Mouse (Mus musculus) forebrain, embryonic 10.5 days (tissue): ENCODE data around the gene Acadvl. TPM values are rescaled to one million over a fixed set of nuclear protein-coding genes. Genes with fewer than 3 reads are reported as not detected.

Source experiments
- DNase-seq: peaks from one replicate; pipeline ENCODE4 v3.0.0-alpha.2; 2017; ENCODE audit warnings: low spot score; ENCODE audit errors: extremely low spot score
- H3K27ac ChIP-seq: fragments of 300-500 bp; sonication (generic); 2 replicates; pipeline ENCODE4 v1.5.1; 2016; ENCODE audit warnings: mild to moderate bottlenecking
- H3K27me3 ChIP-seq: fragments of 300-500 bp; sonication (generic); 2 replicates; pipeline ENCODE4 v1.6.1; 2016; ENCODE audit warnings: mild to moderate bottlenecking; ENCODE audit not compliant: poor library complexity, severe bottlenecking
- H3K36me3 ChIP-seq: fragments of 300-500 bp; sonication (generic); replicated peaks from 2 replicates; pipeline ENCODE4 v1.6.1; 2016; ENCODE audit warnings: mild to moderate bottlenecking, moderate library complexity
- H3K4me1 ChIP-seq: fragments of 300-500 bp; sonication (generic); 2 replicates; pipeline ENCODE4 v1.6.1; 2016
- H3K4me3 ChIP-seq: fragments of 300-500 bp; sonication (generic); 2 replicates; pipeline ENCODE4 v1.5.1; 2016; ENCODE audit warnings: mild to moderate bottlenecking, moderate library complexity
- H3K9me3 ChIP-seq: fragments of 300-500 bp; sonication (generic); 2 replicates; pipeline ENCODE4 v1.6.1; 2016; ENCODE audit warnings: mild to moderate bottlenecking, moderate library complexity
- WGBS: fragments of 180-500 bp; shearing (Covaris S2); methylation state at CpG from one replicate; pipeline ENCODE4 v1.1.7; 2016; 5-methylcytosine and 5-hydroxymethylcytosine counted together
- polyA plus RNA-seq: library from polyadenylated mRNA; unstranded; fragments of >200 nt; fragmentation: Nextera tagmentation; extraction: Ambion mirVana; gene quantifications from 2 replicates; pipeline ENCODE4 v1.2.1, GENCODE M21; 2016

The Acadvl gene
- polyA plus RNA-seq, 1 experiment from 2014 or later: 44.1 TPM

DNA sequence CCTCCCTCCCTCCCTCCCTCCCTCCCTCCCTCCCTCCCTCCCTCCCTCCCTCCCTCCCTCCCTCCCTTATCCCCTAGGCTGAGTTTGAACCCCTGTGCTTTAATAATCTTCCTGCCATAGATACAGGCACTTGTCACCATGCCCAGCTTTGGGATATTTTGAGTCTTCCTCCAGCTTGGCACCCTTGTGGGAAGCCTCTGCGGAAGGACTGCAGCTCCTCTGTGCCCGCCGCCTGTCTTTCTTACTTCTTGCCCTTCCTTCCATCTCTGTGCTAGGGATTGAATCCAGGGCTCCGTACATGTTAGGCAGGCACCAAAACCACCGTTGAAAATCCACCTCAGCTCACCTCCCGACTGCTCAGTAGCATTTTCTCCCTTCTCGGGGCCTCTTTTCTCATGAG lies 25.0 kb upstream of the Acadvl start:
- H3K27me3 ChIP-seq: no peaks in the 10 kb centered on the region
- H3K27ac ChIP-seq: no peak overlapping the region
- no peak overlapping the region for H3K4me3 ChIP-seq
- H3K36me3 ChIP-seq: peaks cover 89% of the 10 kb centered on the region
- DNase-seq: no peak
- no peaks in the 10 kb centered on the region for H3K9me3 ChIP-seq
- peaks cover 16% of the 10 kb centered on the region for H3K4me1 ChIP-seq
- 93% methylated on average over 7 of the region's 7 CpGs for WGBS

DNA sequence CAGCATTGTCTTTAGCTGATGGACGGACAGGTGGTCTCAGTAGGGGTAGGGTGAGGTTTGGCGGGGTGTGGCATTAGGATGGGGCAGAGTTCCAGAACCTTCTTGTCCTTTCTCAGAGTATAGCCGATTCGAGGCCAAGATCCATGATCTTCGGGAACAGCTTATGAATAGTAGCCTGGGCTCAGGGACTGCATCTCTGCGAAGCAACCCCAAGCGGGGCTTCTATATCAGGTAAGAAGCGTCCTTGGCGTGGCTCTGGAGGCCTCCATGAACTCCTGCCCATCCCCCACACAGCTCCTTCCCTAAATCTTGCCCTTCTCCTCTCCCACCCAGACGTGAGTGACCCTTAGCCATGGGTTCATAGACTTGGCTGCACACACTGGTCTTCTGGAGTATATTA lies 24.4 kb upstream of the Acadvl start:
- Histone ChIP-seq H3K9me3 (no peaks in the 10 kb centered on the region), H3K4me1 (peaks cover 11% of the 10 kb centered on the region; the same call in 1 of the 2 replicates), H3K27me3 (no peaks in the 10 kb centered on the region), H3K27ac (no peak overlapping the region), H3K4me3 (no peak overlapping the region), H3K36me3 (peaks cover 90% of the 10 kb centered on the region)
- no peak for DNase-seq
- WGBS: 93% methylated on average over 10 of the region's 10 CpGs

GRCm38 (mm10) chr11:70038174-70038573 lies 23.0 kb upstream of the Acadvl start:
- no peak overlapping the region for H3K4me3 ChIP-seq
- H3K36me3 ChIP-seq: peaks cover 90% of the 10 kb centered on the region
- H3K27me3 ChIP-seq: no peaks in the 10 kb centered on the region
- no peaks in the 10 kb centered on the region for H3K9me3 ChIP-seq
- DNase-seq: no peak
- no peaks in the 10 kb centered on the region for H3K4me1 ChIP-seq
- 84% methylated on average over 7 of the region's 7 CpGs for WGBS
- no peak overlapping the region for H3K27ac ChIP-seq

DNA sequence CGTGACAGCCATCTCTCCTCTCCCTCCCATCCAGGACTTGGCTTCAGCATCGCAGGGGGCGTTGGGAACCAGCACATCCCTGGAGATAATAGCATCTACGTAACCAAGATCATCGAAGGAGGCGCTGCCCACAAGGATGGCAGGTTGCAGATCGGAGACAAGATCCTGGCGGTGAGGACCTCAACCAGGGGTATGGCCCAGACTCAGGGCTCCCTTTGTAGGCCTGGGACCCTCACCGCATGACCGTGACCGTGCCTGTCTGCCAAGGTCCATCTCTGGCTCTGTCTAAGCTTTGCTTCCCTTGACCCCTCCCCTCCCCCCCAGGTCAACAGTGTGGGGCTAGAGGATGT lies 16.1 kb upstream of the Acadvl start:
- Histone ChIP-seq H3K4me3 (no peak overlapping the region), H3K4me1 (peaks cover 50% of the 10 kb centered on the region), H3K27ac (peak overlapping the region; percentile 85; the same call in 1 of the 2 replicates), H3K9me3 (no peaks in the 10 kb centered on the region), H3K36me3 (peaks cover 54% of the 10 kb centered on the region), H3K27me3 (no peaks in the 10 kb centered on the region)
- 93% methylated on average over 11 of the region's 11 CpGs for WGBS
- no peak for DNase-seq

GRCm38 (mm10) chr11:70030651-70031320 lies 15.6 kb upstream of the Acadvl start:
- WGBS: 94% methylated on average over 28 of the region's 28 CpGs
- no peak for DNase-seq
- peak overlapping the region; percentile 85 for H3K27ac ChIP-seq
- H3K4me3 ChIP-seq: peak overlapping the region; percentile 48
- peaks cover 53% of the 10 kb centered on the region for H3K36me3 ChIP-seq
- peaks cover 56% of the 10 kb centered on the region for H3K4me1 ChIP-seq
- no peaks in the 10 kb centered on the region for H3K27me3 ChIP-seq
- no peaks in the 10 kb centered on the region for H3K9me3 ChIP-seq

DNA sequence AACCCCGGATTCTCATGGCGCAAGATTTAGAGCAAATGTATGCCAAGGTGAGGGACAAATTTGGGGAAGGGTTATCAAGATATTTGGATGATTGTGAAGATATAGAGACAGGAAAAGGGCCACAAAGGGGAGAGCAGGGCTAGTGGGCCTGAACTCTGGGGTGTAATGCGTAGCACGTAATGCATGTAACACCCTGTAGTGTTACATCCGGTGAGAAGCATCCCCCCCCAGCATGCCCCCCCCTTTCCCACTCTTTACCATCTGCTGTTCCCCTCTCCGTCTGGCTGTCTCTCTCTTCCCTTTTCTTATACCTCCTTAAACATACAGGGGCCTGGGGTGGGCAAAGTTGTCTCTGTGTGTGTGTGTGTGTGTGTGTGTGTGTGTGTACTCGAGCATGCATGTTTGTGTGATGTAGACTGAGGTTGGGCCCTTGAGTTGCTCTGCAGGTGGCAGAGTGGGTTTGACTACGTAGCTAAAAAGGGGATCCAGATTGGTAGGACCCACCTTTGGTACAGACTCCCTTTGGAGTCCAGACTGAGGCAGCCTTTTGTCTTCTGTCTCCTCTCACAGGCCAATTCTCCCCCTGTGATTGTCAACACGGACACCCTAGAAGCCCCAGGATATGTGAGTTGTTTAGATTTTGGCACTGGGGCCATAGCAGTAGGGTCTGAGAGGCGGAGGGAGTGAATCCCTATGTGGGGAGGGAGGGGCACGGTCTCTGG lies 14.8 kb upstream of the Acadvl start:
- Histone ChIP-seq H3K27me3 (no peaks in the 10 kb centered on the region), H3K27ac (peak overlapping the region; percentile 85), H3K4me3 (peak overlapping the region; percentile 48), H3K36me3 (peaks cover 48% of the 10 kb centered on the region), H3K4me1 (peaks cover 63% of the 10 kb centered on the region), H3K9me3 (no peaks in the 10 kb centered on the region)
- 44% methylated on average over 11 of the region's 11 CpGs for WGBS
- no peak for DNase-seq

GRCm38 (mm10) chr11:70029130-70029801 lies 14.1 kb upstream of the Acadvl start:
- peak; percentile 98 for DNase-seq
- Histone ChIP-seq H3K27ac (peak overlapping the region; percentile 85), H3K9me3 (no peaks in the 10 kb centered on the region), H3K4me3 (peak overlapping the region; percentile 48), H3K27me3 (no peaks in the 10 kb centered on the region), H3K36me3 (peaks cover 41% of the 10 kb centered on the region), H3K4me1 (peaks cover 71% of the 10 kb centered on the region)
- WGBS: 0% methylated on average over 20 of the region's 20 CpGs

GRCm38 (mm10) chr11:70028401-70029129 lies 13.4 kb upstream of the Acadvl start:
- H3K9me3 ChIP-seq: no peaks in the 10 kb centered on the region
- peaks cover 34% of the 10 kb centered on the region for H3K36me3 ChIP-seq
- H3K4me1 ChIP-seq: peaks cover 78% of the 10 kb centered on the region
- no peak for DNase-seq
- H3K27ac ChIP-seq: peak overlapping the region; percentile 85
- no peaks in the 10 kb centered on the region for H3K27me3 ChIP-seq
- WGBS: 30% methylated on average over 12 of the region's 12 CpGs
- H3K4me3 ChIP-seq: peak overlapping the region; percentile 48

GRCm38 (mm10) chr11:70027397-70027796 lies 12.2 kb upstream of the Acadvl start:
- Histone ChIP-seq H3K27me3 (no peaks in the 10 kb centered on the region), H3K9me3 (no peaks in the 10 kb centered on the region), H3K4me1 (peaks cover 89% of the 10 kb centered on the region), H3K36me3 (peaks cover 22% of the 10 kb centered on the region), H3K4me3 (peak overlapping the region; percentile 48), H3K27ac (peak overlapping the region; percentile 85)
- 40% methylated on average over 9 of the region's 9 CpGs for WGBS
- DNase-seq: no peak

DNA sequence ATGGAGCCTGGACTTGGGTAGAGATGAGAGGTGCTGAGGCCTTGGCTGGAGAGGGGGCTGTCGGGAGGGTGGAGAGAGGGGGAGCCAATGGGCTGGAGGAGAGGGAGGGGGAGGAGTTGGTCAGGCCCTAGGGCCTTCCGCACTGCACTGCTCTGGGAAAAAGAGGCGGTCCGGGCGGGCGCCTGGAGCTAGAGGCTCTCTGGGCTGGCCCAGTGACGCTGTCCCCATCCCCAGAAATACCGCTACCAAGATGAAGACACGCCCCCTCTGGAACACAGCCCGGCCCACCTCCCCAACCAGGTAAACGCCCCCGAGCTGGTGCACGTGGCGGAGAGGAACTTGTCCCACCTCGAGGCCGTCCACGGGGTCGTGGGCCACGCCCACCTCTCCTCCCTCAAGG lies 11.5 kb upstream of the Acadvl start:
- H3K36me3 ChIP-seq: peaks cover 15% of the 10 kb centered on the region
- under 1% methylated on average over 19 of the region's 19 CpGs for WGBS
- H3K27ac ChIP-seq: peak overlapping the region; percentile 85
- peak; percentile 78 for DNase-seq
- peaks cover 96% of the 10 kb centered on the region for H3K4me1 ChIP-seq
- peak overlapping the region; percentile 48 for H3K4me3 ChIP-seq
- H3K9me3 ChIP-seq: no peaks in the 10 kb centered on the region
- no peaks in the 10 kb centered on the region for H3K27me3 ChIP-seq

GRCm38 (mm10) chr11:70024151-70024514 lies 8.9 kb upstream of the Acadvl start:
- Histone ChIP-seq H3K4me3 (peak overlapping the region; percentile 56), H3K9me3 (no peaks in the 10 kb centered on the region), H3K4me1 (peaks cover 100% of the 10 kb centered on the region), H3K27ac (peak overlapping the region; percentile 84), H3K36me3 (no peaks in the 10 kb centered on the region), H3K27me3 (no peaks in the 10 kb centered on the region)
- no peak for DNase-seq
- WGBS: 18% methylated on average over 6 of the region's 6 CpGs

GRCm38 (mm10) chr11:70023481-70024150 lies 8.4 kb upstream of the Acadvl start:
- peak overlapping the region; percentile 56 for H3K4me3 ChIP-seq
- peaks cover 100% of the 10 kb centered on the region for H3K4me1 ChIP-seq
- H3K9me3 ChIP-seq: no peaks in the 10 kb centered on the region
- peak; percentile 69 for DNase-seq
- H3K27me3 ChIP-seq: no peaks in the 10 kb centered on the region
- H3K36me3 ChIP-seq: no peaks in the 10 kb centered on the region
- peak overlapping the region; percentile 84 for H3K27ac ChIP-seq
- 8% methylated on average over 20 of the region's 29 CpGs for WGBS
